Mouse (Mus musculus): ENCODE data around the gene Clk1.

Gene Clk1

DNA sequence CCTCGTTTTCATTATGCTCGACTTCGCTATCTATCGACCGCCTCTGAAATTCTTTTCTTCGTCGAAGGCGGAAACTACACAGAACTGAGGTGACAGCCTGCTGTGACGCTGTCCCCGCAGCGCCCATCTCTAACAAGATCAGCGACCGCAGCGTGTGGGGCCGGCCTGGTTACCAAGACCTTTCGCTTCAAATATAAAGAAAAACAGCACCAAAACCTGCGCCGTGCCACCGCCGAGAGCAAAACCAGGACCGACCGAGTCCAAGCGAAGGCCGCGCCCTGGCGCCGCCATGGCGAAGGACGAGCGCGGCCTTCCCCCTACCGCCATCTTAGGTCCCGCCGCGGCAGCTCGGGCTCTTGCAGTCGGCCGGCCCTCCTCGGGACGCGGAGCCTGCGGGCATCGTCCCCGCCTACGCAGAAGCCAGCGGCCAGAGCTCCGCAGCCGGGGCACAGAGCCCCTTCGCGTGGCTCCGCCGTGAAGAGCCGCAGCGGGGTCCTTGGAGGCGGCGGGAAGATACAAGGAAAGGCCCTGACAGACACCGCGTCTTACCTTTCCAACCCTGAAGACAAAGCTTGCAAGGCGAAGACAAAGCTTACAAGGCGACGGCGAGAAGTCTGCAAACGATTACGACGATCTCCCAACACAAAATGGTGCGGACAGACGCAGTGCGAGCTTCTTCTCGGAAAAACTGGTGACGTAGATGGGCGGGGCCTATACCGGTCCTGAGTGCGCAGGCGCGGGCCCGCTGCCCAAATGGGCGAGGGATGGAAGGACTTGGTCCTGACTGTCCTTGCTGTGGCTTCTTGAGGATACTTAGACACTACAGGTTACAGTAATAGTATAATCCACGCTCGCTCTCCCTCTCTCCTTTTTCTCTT is at the start of gene Clk1:
TSS of gene Clk1 (minus strand) at position 696 of the 878 bp plus-strand sequence.
- DNase-seq (ENCODE audit: low read depth, low spot score) = peak; percentile 96

DNA sequence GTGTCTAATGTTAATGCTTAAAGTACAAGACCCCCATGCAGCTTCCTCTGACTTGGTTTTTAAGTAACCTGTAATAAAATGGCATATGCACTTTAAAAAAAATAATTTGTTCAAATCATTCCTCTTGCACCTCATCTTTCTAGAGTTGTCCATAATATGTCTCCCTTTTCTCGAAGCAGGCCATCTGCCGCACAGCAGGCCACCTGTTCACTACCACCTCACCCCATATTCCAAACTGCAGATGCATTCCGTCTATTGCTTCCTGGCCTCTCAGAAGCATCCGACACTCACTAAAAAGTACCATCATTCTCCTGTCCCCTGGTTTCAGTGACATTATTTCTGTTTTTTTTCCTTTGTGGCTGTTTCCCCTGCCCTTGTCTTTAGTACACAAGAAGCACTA is 41.7 kb upstream of the Clk1 start:
- no peak for DNase-seq (ENCODE audit: low read depth, low spot score)

DNA sequence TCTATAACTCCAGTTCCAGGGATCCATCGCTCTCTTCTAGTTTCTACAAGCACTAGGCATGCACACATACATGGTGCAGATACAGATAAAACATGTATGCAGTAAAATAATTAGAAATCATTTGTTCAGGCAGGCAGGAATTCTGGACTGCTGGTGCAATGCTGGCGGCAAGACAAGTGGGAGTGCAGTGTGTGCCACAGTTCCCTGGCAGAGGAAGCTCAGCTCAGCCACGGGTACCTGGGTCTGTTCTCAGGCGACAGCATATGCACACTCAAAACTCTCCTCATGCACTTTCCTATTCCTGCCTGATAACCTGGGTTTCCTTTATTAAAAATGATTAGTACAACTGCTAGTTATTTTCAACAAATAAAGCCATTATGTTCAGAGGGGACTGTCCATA is 41.2 kb upstream of the Clk1 start:
- no peak for DNase-seq (ENCODE audit: low read depth, low spot score)

DNA sequence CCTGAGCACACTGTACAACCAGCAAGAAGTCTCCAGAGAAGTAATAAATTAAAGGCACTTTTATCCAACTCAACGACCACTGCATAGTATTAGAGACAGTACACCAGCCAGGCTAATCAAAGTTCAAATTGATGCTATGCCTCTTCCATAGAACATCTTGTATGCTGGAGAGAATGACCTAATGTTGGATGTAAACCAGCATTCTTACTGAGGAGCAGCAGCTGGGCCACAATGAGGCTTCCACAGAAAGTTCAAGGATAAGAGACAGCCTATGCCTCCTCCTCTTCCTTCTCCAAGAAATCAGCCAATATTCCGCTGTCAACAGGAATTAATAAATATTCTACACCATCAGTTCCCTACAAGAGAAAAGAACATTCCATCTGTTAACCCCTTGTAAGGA is 40.1 kb upstream of the Clk1 start:
- no peak for DNase-seq (ENCODE audit: low read depth, low spot score)

DNA sequence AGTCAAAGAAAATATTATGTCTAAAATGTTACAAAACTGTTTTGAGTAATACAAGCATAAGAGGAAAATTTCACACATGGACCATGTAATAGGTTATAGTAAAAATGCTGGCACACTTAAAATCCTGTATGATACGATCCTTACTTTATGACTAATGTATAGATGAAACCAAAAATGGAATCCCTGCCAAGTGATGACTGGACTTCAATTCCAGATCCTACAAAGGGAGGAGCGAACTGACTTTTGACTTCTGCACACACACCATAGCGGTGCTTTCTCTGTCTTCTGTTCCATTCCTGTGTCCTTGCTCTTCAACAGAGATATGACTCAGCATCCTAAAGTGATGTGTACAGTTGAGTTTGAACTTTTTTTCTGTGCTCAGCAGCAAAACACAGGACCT is 36.7 kb upstream of the Clk1 start:
- DNase-seq (ENCODE audit: low read depth, low spot score) = peak; percentile 68

DNA sequence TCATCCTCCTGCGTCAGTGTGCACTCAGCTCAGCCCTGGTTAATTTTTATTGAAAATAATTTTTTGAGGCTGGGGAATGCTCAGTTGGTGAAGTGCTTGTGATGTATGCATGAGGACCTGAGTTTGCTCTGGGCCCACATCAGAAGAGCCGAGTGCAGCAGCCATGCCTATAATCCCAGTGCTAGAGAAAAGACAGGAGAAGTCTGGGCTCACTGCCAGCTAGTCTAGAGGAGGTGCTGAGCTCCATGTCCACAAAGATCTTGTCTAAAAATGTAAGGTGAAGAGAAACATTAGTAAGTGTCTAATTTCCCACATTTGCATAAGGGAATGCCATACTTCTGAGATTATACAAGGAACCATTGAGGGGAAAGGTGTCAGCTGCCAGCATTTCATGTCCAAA is 35.0 kb upstream of the Clk1 start:
- DNase-seq (ENCODE audit: low read depth, low spot score) = no peak

DNA sequence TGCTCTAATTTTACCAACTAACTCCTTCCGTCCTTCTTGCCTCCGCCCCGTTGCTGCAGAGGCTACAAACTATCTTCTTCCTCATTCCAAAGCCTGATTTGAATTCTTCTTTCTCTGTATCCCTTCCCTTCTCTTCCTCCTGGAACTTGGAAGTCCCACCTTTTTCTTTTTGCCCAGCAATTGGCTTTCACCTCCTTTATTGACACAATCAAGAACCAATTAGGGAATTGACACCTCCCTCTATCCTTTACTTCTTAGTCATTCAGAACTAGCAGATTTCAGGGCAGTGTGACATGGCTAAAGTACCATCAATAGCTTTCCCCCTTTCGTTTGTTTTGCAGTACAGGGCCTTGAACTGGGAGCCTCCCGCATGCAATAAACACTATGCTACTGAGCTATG is 34.3 kb upstream of the Clk1 start:
- no peak for DNase-seq (ENCODE audit: low read depth, low spot score)

DNA sequence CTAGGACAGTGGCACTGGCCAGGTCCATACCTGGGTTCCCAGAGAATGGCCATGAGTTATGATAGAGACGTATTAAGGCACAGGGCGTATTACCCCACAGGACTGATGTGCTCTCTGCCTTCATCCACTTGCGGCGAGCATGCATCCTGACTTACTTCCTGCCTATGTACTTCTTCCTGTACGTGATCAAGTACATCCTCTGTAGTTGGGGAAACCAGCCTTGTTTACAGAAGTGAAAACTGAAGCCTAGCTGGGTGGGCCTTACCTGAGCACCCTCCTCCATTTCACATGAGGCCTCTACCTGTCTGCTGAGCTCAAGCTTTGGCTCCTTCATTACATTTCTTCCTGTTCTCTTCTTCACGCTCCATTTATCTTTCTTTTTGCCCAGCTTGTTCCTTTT is 30.4 kb upstream of the Clk1 start:
- no peak for DNase-seq (ENCODE audit: low read depth, low spot score)

DNA sequence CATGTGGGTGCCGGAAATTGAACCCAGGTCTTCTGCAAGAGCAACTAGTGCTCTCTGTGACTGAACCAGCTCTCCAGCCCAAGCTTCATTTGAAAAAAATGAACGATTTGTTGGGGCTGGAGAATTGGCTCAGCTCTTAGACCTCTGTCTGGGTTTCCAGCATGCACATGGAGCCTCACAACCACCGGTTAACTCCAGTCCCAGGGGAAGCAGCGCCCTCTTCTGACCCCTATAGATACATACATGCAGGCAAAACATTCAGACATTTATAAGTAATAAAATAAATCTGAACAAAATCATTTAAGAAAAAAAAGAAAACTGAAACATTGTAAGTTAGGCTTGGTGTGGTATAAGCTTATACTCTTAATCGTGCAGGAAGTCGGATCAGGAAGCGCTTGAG is 24.5 kb upstream of the Clk1 start:
- peak; percentile 19 for DNase-seq (ENCODE audit: low read depth, low spot score)

DNA sequence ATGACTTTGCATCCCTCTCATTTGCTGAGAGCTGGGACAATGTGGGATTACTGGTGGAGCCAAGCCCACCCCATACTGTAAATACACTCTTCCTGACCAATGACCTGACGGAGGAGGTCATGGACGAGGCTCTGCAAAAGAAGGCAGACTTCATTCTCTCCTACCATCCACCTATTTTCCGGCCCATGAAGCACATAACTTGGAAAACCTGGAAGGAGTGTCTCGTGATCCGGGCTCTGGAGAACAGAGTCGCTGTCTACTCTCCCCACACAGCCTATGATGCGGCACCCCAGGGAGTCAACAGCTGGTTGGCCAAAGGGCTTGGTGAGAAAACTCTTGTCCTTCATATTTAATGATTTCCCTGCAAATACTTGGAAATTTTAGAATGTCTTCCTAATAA is 23.9 kb upstream of the Clk1 start:
- no peak for DNase-seq (ENCODE audit: low read depth, low spot score)

DNA sequence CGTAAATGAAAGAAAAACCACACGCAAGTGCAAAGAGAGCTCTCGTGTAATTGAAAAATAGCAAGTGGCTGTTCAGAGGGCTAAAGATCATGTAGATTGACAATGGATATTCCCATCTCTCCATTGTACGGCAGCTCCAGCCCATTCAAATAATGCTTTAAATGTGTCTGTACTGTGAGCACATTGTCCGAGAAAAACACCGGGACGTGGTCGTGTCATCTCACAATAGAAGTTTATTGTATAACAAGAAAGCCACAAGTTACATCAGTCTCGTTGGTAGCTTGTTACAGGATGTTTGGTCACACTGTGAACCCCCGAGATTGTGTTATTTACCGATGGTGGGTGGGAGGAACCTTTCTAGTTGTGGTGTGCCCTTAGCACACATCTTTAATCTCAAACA is 22.0 kb upstream of the Clk1 start:
- DNase-seq (ENCODE audit: low read depth, low spot score) = no peak

DNA sequence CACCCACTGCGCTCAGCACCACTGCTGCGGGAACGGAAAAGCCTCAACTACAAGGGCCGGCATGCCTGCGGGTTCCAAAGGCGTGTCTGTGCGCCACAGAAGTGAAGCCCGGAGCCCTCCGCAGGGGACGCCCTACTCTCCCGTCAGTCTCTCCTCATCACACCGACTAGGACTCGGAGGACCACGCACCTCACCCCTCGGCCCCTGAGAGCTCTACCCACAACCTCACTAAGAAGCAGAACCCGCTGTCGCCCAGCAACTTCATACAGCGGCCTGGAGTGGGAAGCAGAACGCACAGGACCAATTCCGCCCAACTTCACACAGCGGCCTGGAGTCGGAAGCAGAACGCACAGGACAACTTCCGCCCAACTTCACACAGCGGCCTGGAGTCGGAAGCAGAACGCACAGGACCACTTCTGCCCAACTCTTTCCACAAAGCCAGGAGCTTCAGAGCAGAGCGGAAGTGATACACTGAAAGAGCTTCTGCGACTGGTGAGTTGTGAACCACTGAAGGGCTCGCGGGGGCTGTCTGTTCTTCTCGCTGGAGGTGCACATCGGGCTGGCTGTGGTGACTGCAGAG is 21.4 kb upstream of the Clk1 start, which contains the start of the genes Nif3l1 and Ppil3:
TSS of gene Nif3l1 (plus strand) at position 9 of the 580 bp plus-strand sequence.
TSS of gene Ppil3 (minus strand) at position 344 of the 580 bp plus-strand sequence.
- DNase-seq (ENCODE audit: low read depth, low spot score) = peak; percentile 96

DNA sequence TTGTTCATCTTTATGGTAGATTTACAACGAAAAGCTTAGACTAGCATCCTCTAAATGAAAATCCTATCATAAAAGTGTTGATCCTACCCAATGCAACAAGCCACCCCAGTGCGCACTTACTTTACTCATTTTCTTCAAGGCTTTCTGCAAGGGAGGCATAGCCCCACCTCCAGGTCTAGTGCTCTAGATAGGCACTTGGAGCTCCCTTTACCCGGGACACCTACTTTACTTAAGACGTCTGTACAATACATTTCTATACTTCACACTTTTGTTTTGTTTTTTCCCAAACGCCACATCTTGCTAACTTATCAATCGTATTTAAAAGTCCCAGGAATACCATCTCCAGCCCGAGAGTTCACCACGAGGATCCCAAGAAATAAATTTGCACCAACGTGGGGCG is 20.8 kb upstream of the Clk1 start:
- peak; percentile 41 for DNase-seq (ENCODE audit: low read depth, low spot score)

DNA sequence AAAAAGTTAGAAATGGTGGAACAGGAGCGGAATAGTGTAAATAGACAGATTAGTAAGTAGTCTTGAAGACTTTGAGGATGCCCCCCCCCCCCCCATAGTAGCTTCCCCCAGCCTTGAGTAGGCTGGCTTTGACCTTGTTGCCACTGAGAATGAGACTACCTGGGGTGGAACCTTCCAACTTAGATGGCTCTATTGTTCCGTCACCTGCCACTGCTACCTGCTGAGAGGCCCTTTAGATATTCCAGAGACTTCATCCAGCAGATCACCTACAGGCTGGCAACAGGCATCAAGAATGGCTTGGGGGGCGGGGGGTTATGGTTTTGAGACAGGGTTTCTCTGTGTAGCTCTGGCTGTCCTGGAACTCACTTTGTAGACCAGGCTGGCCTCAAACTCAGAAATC is 685 bp upstream of the Clk1 start:
- DNase-seq (ENCODE audit: low read depth, low spot score) = no peak

DNA sequence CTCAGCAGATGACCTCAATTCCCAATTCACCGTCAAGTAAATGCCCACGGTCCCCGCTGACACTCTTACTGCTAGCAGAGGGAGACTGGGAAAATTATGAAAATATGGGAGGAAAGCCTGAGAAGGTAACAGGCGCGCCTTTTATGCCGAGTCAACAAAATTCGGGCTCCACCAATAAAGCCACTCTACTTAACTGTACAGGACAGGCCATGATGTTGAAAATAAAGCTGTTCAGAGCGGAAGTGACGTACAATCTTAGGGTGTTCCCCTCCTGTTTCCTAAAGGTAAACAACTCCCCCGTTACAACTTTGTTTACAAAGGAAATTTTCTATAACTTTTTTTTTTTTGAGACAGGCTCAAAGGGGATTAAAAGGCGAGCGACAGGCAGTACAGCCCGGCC is 987 bp downstream of the Clk1 start:
- DNase-seq (ENCODE audit: low read depth, low spot score) = peak; percentile 86

DNA sequence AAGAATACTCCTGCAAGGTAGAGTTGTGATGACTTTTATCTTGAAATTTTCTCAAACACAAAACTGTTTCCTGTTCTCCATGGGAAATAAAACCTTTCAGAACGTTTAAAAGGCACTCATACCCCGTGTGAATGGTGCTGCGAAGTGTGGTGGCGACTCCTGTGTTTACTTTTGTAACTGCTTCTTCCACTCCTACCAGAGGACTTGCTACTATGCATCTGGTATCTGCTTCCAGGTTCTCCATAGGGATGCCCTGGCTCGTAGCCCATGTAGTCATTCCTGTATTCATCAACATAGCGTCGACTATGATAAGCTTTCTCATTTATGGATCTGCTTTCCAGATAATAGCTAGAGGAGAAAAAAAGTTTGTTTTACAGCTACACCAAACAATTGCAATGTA is 2.9 kb downstream of the Clk1 start:
- peak; percentile 55 for DNase-seq (ENCODE audit: low read depth, low spot score)

DNA sequence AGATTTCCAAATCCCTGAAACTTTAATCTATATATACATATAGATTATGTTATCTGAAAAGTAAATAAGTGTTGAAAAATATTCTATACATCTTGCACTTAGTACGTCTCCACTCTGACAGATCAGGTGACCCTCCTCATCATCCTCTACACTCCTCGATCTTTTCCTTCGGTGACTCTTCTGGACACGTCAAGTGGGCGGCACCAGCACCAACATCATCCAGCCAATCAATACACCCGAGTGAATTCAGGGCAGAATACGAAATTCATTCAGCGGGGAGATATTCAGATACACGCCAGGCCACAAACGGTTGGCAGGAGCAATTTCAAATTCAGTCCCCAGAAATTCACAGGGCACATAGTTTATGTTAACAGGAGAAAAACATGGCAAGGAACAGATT is 3.8 kb downstream of the Clk1 start:
- no peak for DNase-seq (ENCODE audit: low read depth, low spot score)

DNA sequence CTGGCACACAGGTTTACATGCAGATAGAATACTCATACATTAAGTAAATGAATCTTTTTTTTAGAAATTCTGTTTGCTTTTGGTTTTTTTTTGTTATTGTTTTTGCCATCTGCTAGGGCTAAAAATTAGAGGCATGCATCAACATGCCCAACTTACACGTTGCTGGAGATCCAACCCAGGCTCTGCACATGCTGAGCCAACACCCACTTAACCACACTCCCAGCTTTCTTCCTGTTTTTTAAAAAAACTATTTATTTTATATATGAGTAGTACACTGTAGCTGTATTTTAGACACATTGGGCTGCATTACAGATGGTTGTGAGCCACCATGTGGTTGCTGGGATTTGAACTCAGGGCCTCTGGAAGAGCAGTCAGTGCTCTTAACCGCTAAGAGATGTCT is 7.8 kb downstream of the Clk1 start:
- no peak for DNase-seq (ENCODE audit: low read depth, low spot score)

DNA sequence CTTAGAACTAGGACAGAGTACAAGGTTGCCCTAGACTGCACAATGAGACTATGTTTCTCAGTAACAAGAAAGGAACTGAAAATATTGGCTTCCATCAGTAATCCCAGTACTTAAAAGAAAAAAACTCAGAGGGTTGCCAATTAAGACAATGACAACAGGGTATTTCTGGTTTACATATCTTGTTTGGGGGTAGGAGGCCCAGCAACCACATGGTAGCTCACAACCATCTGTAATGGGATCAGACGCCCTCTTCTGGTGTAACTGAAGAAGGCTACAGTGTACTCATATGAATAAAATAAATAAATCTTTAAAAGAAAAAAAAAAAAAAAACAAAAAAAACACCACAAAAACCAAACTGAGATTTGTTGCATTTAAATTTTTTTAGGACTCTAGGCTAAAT is 8.4 kb downstream of the Clk1 start:
- peak; percentile 54 for DNase-seq (ENCODE audit: low read depth, low spot score)

DNA sequence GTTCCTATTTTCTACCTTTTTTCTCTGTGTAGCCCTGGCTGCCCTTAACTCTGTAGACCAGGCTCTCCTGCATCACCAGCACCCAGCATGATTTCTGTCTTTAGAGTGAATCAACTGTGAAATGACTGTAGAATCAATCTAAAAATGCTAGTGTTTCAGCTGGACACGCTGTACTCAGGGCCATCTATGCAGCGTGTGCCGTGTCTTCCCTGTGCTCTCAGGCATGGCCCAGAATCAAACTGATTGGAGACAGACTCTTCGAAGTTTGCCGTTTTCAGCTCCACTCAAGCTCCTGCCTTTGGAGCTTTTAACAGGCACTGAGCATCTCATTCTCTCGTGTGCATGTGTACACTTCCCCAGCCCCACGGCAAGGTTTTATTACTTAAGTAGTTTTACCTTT is 13.1 kb downstream of the Clk1 start:
- no peak for DNase-seq (ENCODE audit: low read depth, low spot score)

DNA sequence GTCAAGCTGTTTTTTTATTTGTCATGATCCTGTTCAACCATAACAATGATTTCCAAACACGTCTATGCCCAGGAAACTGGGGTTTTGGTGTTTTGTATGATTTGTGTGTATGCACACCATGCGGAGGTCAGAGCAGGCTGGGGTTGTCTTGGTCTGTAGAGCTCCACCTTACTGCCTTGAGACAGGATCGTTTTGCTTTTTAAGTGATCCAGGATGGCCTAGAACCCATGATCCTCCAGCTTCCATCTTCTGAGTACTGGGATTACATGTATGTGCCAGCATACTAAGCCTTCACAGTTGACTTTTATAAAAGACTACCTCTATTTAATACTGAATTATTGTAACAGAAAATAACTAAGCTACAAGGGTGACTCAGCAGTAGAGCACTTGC is 13.7 kb downstream of the Clk1 start:
- no peak for DNase-seq (ENCODE audit: low read depth, low spot score)

DNA sequence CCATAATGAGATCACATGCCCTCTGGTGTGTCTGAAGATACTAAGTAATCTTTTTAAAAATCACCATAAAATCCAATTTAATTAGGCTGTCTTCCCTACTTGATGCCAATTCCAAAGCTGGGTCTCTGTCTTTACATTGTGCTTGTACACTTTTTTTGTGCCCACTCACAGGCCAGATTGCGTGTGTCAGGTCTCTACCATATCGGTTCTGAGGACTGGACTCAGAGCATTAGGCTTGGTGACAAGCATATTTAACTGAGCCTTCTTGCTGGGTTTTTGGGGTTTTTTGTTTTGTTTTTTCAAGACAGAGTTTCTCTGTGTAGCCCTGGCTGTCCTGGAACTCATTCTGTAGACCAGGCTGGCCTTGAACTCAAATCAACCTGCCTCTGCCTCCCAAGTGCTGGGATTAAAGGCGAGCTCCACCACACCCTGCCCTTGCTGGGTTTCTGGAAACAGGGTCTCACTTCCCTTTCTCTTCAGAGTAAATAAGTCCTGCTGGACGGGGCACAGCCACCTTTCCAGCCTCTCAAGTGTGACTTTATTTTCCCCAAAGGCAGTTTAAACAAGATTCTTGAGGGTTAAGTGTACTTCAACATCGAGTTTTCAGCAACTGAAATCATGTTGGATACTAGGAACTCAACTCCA is 14.2 kb downstream of the Clk1 start:
- no peak for DNase-seq (ENCODE audit: low read depth, low spot score)

DNA sequence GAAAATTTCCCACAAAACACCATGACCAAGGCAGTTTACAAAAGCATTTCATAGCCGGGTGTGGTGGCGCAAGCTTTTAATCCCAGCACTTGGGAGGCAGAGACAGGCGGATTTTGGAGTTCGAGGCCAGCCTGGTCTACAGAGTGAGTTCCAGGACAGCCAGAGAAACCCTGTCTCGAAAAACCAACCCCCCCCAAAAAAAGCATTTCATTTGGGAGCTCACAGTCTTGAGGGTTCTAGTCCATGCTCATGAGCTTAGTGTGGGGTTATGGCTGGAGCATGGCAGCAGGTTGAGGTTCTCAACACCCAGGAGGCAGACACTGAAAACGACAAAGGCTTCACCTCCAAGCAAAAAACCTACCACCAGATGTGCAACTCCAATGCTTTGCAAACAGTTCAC is 15.7 kb downstream of the Clk1 start:
- DNase-seq (ENCODE audit: low read depth, low spot score) = no peak
